Mouse (Mus musculus) lung, embryonic 14.5 days (tissue): ENCODE measurements at regions not wholly inside any gene's neighbourhood (a gene's known extent, or its start where the extent isn't known, plus 50 kb on each side); places are given as distances from the start of the nearest gene placed in this dataset.

Experiments
- ATAC-seq: fragments of 200-750 bp; cut with Nextera tagmentation; 2 replicates; pipeline ENCODE4 v1.8.0; 2017; ENCODE audit warnings: mild to moderate bottlenecking, moderate TSS enrichment, moderate library complexity; ENCODE audit not compliant: insufficient read depth
- DNase-seq: peaks from one replicate; pipeline ENCODE4 v3.0.0-alpha.2; 2015
- H3K27ac ChIP-seq: fragments of 300-500 bp; sonication (generic); 2 replicates; pipeline ENCODE4 v1.5.1; 2014; ENCODE audit warnings: low read depth, mild to moderate bottlenecking, moderate library complexity
- H3K27me3 ChIP-seq: fragments of 300-500 bp; sonication (generic); 2 replicates; pipeline ENCODE4 v1.6.1; 2014; ENCODE audit warnings: low read length, control low read depth; ENCODE audit not compliant: insufficient read depth
- H3K36me3 ChIP-seq: fragments of 300-500 bp; sonication (generic); 2 replicates; pipeline ENCODE4 v1.6.1; 2014; ENCODE audit warnings: control low read depth; ENCODE audit not compliant: insufficient read depth
- H3K4me1 ChIP-seq: fragments of 300-500 bp; sonication (generic); 2 replicates; pipeline ENCODE4 v1.6.1; 2014; ENCODE audit warnings: antibody characterized with exemption, control low read depth; ENCODE audit not compliant: insufficient read depth
- H3K4me2 ChIP-seq: fragments of 300-500 bp; sonication (generic); 2 replicates; pipeline ENCODE4 v1.6.1; 2014; ENCODE audit warnings: mild to moderate bottlenecking
- H3K4me3 ChIP-seq: fragments of 300-500 bp; sonication (generic); 2 replicates; pipeline ENCODE4 v1.5.1; 2014; ENCODE audit warnings: low read depth, low read length
- H3K9ac ChIP-seq: fragments of 300-500 bp; sonication (generic); 2 replicates; pipeline ENCODE4 v1.6.1; 2014
- H3K9me3 ChIP-seq: fragments of 300-500 bp; sonication (generic); 2 replicates; pipeline ENCODE4 v1.6.1; 2016; ENCODE audit warnings: low read depth, low read length, control low read depth
- CTCF ChIP-seq: IDR thresholded peaks from 2 replicates; pipeline ENCODE4 v1.5.1; 2016; ENCODE audit warnings: antibody characterized with exemption, low read depth
- WGBS: fragments of 180-500 bp; shearing (Covaris S2); extraction: QIAGEN DNeasy Blood & Tissue Kit; methylation state at CpG from one replicate; pipeline ENCODE4 v1.1.7; 2014; 5-methylcytosine and 5-hydroxymethylcytosine counted together

DNA sequence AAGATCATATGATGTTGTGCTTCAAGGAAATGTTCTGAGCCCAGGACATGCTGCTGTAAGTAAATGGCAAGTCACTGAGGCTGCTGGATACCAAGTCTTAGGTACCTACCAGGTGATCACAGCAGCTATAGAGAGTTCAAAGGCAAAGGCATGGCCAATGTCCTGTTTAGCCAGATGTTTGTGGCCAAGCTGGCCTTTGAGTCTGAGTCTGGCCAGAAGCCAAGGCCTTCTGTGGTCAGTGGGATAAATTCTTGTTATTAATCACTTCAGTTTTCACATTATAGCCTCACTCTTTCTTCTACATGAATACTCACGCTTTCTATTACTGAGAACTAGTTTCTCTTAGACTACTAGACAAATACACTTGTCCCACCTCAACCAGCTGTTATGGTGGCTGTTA, 210.3 kb downstream of the Zpld1 start:
- Histone ChIP-seq H3K9me3 (no peaks in the 10 kb centered on the region), H3K36me3 (no peaks in the 10 kb centered on the region), H3K4me3 (no peak overlapping the region), H3K4me2 (no peak overlapping the region), H3K27ac (no peak overlapping the region), H3K27me3 (no peaks in the 10 kb centered on the region), H3K9ac (no peak overlapping the region), H3K4me1 (no peaks in the 10 kb centered on the region)
- no peak for TF ChIP-seq CTCF
- 77% methylated on average over 1 of the region's 1 CpGs for WGBS
- DNase-seq (no peak), ATAC-seq (no peak)

GRCm38 (mm10) chr16:55076172-55076571, 221.6 kb downstream of the Zpld1 start:
- H3K4me2 ChIP-seq: no peak overlapping the region
- TF ChIP-seq CTCF: no peak

GRCm38 (mm10) chr16:55039777-55040176, 258.0 kb downstream of the Zpld1 start:
- Histone ChIP-seq H3K27ac (no peak overlapping the region), H3K4me2 (no peak overlapping the region), H3K9ac (no peak overlapping the region), H3K36me3 (no peaks in the 10 kb centered on the region), H3K9me3 (no peaks in the 10 kb centered on the region), H3K4me3 (no peak overlapping the region), H3K4me1 (no peaks in the 10 kb centered on the region), H3K27me3 (no peaks in the 10 kb centered on the region)
- DNase-seq: no peak
- ATAC-seq: no peak
- 86% methylated on average over 6 of the region's 6 CpGs for WGBS
- TF ChIP-seq CTCF: no peak

More at GRCm38 (mm10) chr16:55076172-55076571, 221.6 kb downstream of the Zpld1 start:
- no peak overlapping the region for H3K4me3 ChIP-seq
- H3K36me3 ChIP-seq: no peaks in the 10 kb centered on the region
- DNase-seq (no peak), ATAC-seq (no peak)
- H3K27ac ChIP-seq: no peak overlapping the region
- no peaks in the 10 kb centered on the region for H3K9me3 ChIP-seq
- WGBS: 74% methylated on average over 1 of the region's 1 CpGs
- H3K9ac ChIP-seq: no peak overlapping the region
- no peaks in the 10 kb centered on the region for H3K27me3 ChIP-seq
- H3K4me1 ChIP-seq: no peaks in the 10 kb centered on the region

DNA sequence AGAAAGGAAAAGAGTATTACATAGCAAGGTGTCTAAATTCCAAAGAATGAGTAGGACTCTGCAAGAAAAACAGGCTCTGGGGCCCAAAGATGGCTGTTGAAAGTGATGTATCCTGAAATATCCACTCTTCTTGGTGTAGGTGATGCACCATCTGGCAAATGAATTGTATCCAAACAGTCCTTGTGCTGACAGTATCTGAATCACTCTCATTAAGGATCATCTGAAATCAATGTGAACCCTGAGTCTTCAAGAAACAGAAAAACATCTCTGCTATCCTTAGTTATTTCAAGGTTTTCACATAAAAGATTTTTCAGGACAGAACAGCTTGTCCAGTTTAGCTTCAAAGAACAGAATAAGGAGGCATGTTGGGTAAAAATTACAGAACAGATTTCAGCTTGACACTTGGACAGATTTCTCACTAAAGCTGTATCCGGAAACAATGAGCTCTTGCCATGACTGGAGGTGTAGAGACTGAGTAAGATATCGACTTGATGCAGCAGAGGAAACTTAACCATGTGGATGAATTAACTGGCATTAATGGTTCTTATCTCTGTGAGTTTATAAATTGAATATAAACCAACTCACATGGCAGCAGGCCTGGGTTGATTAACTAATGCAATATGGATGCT, 296.0 kb downstream of the Zpld1 start:
- Histone ChIP-seq H3K27me3 (no peaks in the 10 kb centered on the region), H3K4me3 (no peak overlapping the region), H3K4me1 (no peaks in the 10 kb centered on the region), H3K36me3 (no peaks in the 10 kb centered on the region), H3K4me2 (no peak overlapping the region), H3K9ac (no peak overlapping the region), H3K27ac (no peak overlapping the region), H3K9me3 (no peaks in the 10 kb centered on the region)
- ATAC-seq (no peak), DNase-seq (no peak)
- 70% methylated on average over 2 of the region's 2 CpGs for WGBS
- no peak for TF ChIP-seq CTCF

GRCm38 (mm10) chr16:54991595-54992240, 306.1 kb downstream of the Zpld1 start:
- no peaks in the 10 kb centered on the region for H3K9me3 ChIP-seq
- H3K4me2 ChIP-seq: no peak overlapping the region
- no peak overlapping the region for H3K9ac ChIP-seq
- WGBS: 26% methylated on average over 4 of the region's 4 CpGs
- ATAC-seq: no peak
- TF ChIP-seq CTCF: no peak
- no peaks in the 10 kb centered on the region for H3K4me1 ChIP-seq
- H3K27ac ChIP-seq: no peak overlapping the region
- H3K36me3 ChIP-seq: no peaks in the 10 kb centered on the region
- H3K27me3 ChIP-seq: no peaks in the 10 kb centered on the region
- DNase-seq: peak; percentile 11
- no peak overlapping the region for H3K4me3 ChIP-seq

GRCm38 (mm10) chr16:54983759-54984218, 314.0 kb downstream of the Zpld1 start:
- H3K9ac ChIP-seq: no peak overlapping the region
- DNase-seq (peak; percentile 85), ATAC-seq (peak; percentile 82)
- no peaks in the 10 kb centered on the region for H3K4me1 ChIP-seq
- no peaks in the 10 kb centered on the region for H3K9me3 ChIP-seq
- H3K36me3 ChIP-seq: no peaks in the 10 kb centered on the region
- peak overlapping the region; percentile 57 for H3K4me2 ChIP-seq
- no peak overlapping the region for H3K27ac ChIP-seq
- 3% methylated on average over 9 of the region's 9 CpGs for WGBS
- peak; percentile 90 for TF ChIP-seq CTCF
- H3K27me3 ChIP-seq: no peaks in the 10 kb centered on the region
- H3K4me3 ChIP-seq: 0 out of 2 replicates have a peak overlapping the region, but pooled peaks have one; percentile 4

- Histone ChIP-seq H3K9me3 (no peaks in the 10 kb centered on the region), H3K4me3 (no peak overlapping the region), H3K4me2 (no peak overlapping the region), H3K36me3 (no peaks in the 10 kb centered on the region), H3K27ac (no peak overlapping the region), H3K9ac (no peak overlapping the region), H3K4me1 (no peaks in the 10 kb centered on the region), H3K27me3 (no peaks in the 10 kb centered on the region)
- no peak for DNase-seq
- TF ChIP-seq CTCF: no peak
- WGBS: 71% methylated on average over 6 of the region's 6 CpGs
- no peak for ATAC-seq
Measured at GRCm38 (mm10) chr16:54970356-54970755, 327.4 kb downstream of the Zpld1 start.
